Mouse (Mus musculus) neural tube, embryonic 12.5 days (tissue): Measurements from ENCODE around the gene Zfp277. TPM values are rescaled to one million over a fixed set of nuclear protein-coding genes. Genes with fewer than 3 reads are reported as not detected.

Source experiments
- ATAC-seq: fragments of 200-750 bp; cut with Nextera tagmentation; 2 replicates; pipeline ENCODE4 v1.8.0; 2017; ENCODE audit warnings: low read depth, mild to moderate bottlenecking, moderate TSS enrichment, moderate library complexity; ENCODE audit not compliant: low FRiP score
- H3K27ac ChIP-seq: fragments of 300-500 bp; sonication (generic); 2 replicates; pipeline ENCODE4 v1.5.1; 2016
- H3K27me3 ChIP-seq: fragments of 300-500 bp; sonication (generic); replicated peaks from 2 replicates; pipeline ENCODE4 v1.6.1; 2016; ENCODE audit warnings: mild to moderate bottlenecking
- H3K36me3 ChIP-seq: fragments of 300-500 bp; sonication (generic); 2 replicates; pipeline ENCODE4 v1.6.1; 2016; ENCODE audit warnings: mild to moderate bottlenecking
- H3K4me1 ChIP-seq: fragments of 300-500 bp; sonication (generic); 2 replicates; pipeline ENCODE4 v1.6.1; 2016
- H3K4me2 ChIP-seq: fragments of 300-500 bp; sonication (generic); replicated peaks from 2 replicates; pipeline ENCODE4 v1.6.1; 2016; ENCODE audit warnings: mild to moderate bottlenecking
- H3K4me3 ChIP-seq: fragments of 300-500 bp; sonication (generic); 2 replicates; pipeline ENCODE4 v1.5.1; 2016
- H3K9ac ChIP-seq: fragments of 300-500 bp; sonication (generic); 2 replicates; pipeline ENCODE4 v1.6.1; 2016; ENCODE audit warnings: mild to moderate bottlenecking
- H3K9me3 ChIP-seq: fragments of 300-500 bp; sonication (generic); 2 replicates; pipeline ENCODE4 v1.6.1; 2016; ENCODE audit warnings: mild to moderate bottlenecking
- WGBS: fragments of 180-500 bp; shearing (Covaris S2); methylation state at CpG from one replicate; pipeline ENCODE4 v1.1.7; 2016; 5-methylcytosine and 5-hydroxymethylcytosine counted together
- polyA plus RNA-seq: library from polyadenylated mRNA; unstranded; fragments of >200 nt; fragmentation: Nextera tagmentation; extraction: Ambion mirVana; gene quantifications from 2 replicates; pipeline ENCODE4 v1.2.1, GENCODE M21; 2016

Zfp277 gene
- polyA plus RNA-seq, 1 experiment from 2014 or later: 31.2 TPM

DNA sequence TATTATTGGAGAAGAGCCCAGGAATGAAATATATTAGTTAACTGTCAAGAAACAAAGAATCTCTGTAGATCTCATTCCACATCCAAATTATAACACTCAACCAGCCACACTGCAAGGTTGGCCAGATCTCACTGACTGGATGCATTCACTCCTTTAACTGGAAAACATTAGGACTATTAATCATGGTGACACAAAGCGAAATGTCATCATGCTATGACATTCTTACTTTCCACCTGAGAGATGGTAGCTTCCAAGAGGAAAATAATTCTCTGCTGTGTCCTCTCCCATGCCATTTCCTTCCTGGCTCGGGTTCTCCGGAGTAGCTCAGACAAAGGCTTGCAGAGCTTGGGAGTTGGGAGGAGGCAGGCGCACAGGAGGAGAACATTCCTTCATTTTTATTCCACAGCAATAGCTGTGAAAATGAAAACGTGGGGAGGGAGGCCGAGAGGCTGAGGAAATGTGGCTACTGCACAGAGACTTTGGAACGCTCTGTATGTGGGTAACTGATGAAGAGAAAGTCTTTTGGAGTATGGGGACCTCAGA is 17.1 kb upstream of the Zfp277 start:
- 48% methylated on average over 7 of the region's 7 CpGs for WGBS
- no peak for ATAC-seq
- no peaks in the 10 kb centered on the region for H3K36me3 ChIP-seq
- H3K27me3 ChIP-seq: no peaks in the 10 kb centered on the region
- H3K9ac ChIP-seq: no peak overlapping the region
- no peaks in the 10 kb centered on the region for H3K9me3 ChIP-seq
- H3K27ac ChIP-seq: no peak overlapping the region
- H3K4me1 ChIP-seq: peaks cover 20% of the 10 kb centered on the region
- no peak overlapping the region for H3K4me3 ChIP-seq
- H3K4me2 ChIP-seq: no peak overlapping the region

DNA sequence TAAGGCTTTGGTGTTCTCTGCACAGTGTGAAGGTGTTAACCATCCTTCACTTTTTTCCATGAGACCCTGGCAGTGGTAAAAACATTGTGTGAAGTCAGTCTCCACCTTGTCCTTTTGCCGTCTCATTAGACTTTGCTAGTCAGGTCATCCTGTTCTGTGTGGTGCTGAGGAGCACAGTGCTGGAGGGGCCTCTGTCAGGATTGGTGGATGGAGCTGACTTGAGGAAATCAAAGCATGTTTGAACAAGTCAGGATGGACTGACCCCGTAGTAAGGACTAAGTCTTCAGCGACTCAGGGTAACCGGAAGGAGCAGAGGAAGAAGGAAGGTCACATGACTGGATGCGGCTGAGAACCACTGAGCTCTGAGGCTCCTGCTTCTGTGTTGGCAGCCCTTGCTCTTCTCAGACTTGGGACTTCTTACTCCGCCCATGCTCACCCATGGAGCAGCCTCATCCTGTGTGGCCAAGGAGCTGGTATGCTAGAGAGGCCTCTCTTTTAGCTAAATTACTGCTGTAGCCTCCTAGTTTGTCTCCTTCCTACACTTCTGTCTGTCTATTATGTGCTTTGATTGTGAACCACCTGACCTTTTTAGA is 14.1 kb upstream of the Zfp277 start:
- H3K9ac ChIP-seq: no peak overlapping the region
- no peaks in the 10 kb centered on the region for H3K9me3 ChIP-seq
- no peaks in the 10 kb centered on the region for H3K27me3 ChIP-seq
- no peak overlapping the region for H3K27ac ChIP-seq
- H3K4me1 ChIP-seq: peaks cover 17% of the 10 kb centered on the region
- H3K36me3 ChIP-seq: no peaks in the 10 kb centered on the region
- H3K4me2 ChIP-seq: no peak overlapping the region
- no peak overlapping the region for H3K4me3 ChIP-seq
- 84% methylated on average over 6 of the region's 6 CpGs for WGBS
- ATAC-seq: no peak

DNA sequence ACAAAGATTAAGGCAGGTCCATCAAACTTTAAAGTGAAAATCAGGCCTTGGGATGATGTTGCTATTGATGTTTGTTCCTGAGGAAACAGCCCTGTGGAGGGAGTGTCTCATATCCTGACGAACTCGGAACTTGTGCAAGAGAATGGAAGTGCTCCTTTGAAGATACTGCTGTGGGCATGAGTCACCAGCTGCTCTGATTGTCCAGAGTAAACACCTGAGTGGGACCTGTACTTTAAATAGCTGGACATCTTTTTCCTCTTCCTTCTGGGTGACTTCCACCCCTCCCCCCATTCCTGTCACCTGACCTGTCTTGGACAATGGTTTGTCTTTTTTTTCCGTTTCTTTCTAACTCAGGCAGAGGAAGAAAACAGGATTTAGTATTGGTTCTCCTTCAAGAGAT is 13.3 kb upstream of the Zfp277 start:
- Histone ChIP-seq H3K27ac (no peak overlapping the region), H3K27me3 (no peaks in the 10 kb centered on the region), H3K4me1 (peaks cover 9% of the 10 kb centered on the region; the same call in 1 of the 2 replicates), H3K4me2 (no peak overlapping the region), H3K36me3 (no peaks in the 10 kb centered on the region), H3K9me3 (no peaks in the 10 kb centered on the region), H3K4me3 (no peak overlapping the region), H3K9ac (no peak overlapping the region)
- no peak for ATAC-seq
- 71% methylated on average over 3 of the region's 3 CpGs for WGBS

DNA sequence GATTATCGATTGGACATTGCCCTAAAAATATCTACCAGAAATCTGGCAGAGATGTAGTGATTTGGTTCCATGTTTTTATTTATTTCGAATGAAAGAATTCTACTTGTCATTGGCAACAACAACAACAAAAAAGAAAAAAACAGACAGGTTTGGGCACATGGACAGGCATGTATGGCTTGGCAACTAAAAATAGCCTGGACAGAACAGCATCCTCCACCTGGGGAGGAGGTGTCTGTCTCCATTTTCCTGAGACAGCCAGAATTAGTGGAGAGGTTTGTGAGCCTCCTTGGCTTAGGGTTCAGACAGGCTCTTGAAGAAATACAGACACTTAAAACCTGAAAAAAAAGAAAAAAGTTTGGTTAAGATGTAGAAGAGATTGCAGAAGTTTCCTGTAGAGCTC is 10.8 kb upstream of the Zfp277 start:
- no peak overlapping the region for H3K27ac ChIP-seq
- H3K9ac ChIP-seq: no peak overlapping the region
- H3K9me3 ChIP-seq: no peaks in the 10 kb centered on the region
- WGBS: 86% methylated on average over 2 of the region's 2 CpGs
- H3K27me3 ChIP-seq: no peaks in the 10 kb centered on the region
- no peaks in the 10 kb centered on the region for H3K36me3 ChIP-seq
- H3K4me3 ChIP-seq: no peak overlapping the region
- no peak overlapping the region for H3K4me2 ChIP-seq
- no peak for ATAC-seq
- H3K4me1 ChIP-seq: no peaks in the 10 kb centered on the region

DNA sequence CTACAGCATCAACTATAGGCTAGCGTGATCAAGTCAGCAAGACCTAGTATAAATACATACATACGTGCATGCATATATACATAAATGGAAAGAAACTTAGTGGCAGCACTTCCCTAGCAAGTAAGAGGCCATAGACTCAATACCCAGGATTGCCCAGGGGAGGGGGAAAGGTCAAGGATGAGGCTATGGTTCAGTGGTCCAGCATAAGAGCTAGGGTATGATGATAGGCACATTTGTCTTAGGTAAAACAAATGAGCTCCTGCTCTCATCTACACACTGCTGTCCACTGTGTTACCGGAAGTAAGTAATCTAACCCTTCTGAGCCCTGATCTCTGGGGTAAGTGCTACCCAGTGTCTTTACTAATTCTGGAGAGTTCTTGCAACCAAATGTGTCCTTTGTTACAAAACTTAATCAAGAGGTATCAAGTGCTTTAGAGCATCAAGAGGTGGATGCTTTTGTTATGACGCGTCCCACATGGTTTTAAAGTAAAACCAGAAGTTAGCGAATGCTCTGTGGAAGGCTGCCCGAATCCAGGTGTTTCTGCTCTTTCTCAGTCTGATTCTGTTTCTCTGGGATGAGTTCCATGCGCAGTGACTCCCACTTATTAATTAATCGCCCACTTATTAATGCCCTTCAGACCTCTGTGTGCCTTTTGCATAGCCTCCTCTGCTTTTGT is 3.6 kb upstream of the Zfp277 start:
- ATAC-seq: no peak
- Histone ChIP-seq H3K4me1 (peaks cover 19% of the 10 kb centered on the region), H3K36me3 (no peaks in the 10 kb centered on the region), H3K27me3 (no peaks in the 10 kb centered on the region), H3K27ac (no peak overlapping the region), H3K9me3 (no peaks in the 10 kb centered on the region), H3K4me2 (no peak overlapping the region; the same call in 1 of the 2 replicates), H3K4me3 (no peak overlapping the region), H3K9ac (no peak overlapping the region)
- WGBS: 84% methylated on average over 9 of the region's 9 CpGs

DNA sequence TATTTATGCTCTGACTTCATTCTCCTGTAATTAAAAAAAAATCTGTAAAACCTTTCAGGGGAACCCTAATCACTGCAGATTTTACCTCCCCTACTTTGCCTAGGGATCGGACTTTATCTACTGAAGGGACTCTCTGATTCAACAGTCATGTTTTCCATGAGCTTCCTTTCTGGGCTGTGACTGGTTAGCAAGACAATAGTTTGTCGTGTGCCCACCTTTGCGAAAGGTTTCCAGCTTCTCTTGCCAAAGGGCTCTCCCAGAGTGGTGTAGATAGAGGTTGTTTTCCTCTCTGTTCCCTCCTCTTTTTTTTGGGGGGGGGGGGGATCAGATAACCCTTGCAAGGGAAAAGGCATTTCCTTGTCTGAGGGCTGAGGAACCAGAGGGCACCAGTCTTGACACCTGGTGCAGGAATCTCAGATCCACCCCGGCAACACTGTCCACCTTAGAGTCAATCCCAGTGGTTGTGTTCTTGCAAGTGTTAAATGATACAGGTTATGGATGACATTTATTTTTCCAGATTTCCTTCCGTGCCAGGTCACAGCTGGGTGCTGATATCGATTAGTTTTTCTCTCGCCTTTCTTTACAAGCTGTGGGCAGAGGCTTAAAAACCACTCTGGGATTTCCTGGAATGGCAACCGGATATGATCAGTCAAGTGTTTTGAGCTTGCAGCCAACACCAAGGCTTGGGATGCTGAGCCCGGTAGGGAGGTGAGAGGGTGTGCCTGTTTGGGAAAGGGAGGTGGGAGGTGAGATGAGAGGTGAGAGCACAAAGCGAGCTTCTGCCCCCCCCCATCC is 2.1 kb upstream of the Zfp277 start:
- no peaks in the 10 kb centered on the region for H3K9me3 ChIP-seq
- no peaks in the 10 kb centered on the region for H3K36me3 ChIP-seq
- WGBS: 16% methylated on average over 10 of the region's 10 CpGs
- H3K9ac ChIP-seq: peak overlapping the region; percentile 86
- no peaks in the 10 kb centered on the region for H3K27me3 ChIP-seq
- H3K4me3 ChIP-seq: peak overlapping the region; percentile 82
- no peak overlapping the region for H3K27ac ChIP-seq
- H3K4me1 ChIP-seq: peaks cover 19% of the 10 kb centered on the region
- ATAC-seq: no peak
- peak overlapping the region; percentile 74 for H3K4me2 ChIP-seq

DNA sequence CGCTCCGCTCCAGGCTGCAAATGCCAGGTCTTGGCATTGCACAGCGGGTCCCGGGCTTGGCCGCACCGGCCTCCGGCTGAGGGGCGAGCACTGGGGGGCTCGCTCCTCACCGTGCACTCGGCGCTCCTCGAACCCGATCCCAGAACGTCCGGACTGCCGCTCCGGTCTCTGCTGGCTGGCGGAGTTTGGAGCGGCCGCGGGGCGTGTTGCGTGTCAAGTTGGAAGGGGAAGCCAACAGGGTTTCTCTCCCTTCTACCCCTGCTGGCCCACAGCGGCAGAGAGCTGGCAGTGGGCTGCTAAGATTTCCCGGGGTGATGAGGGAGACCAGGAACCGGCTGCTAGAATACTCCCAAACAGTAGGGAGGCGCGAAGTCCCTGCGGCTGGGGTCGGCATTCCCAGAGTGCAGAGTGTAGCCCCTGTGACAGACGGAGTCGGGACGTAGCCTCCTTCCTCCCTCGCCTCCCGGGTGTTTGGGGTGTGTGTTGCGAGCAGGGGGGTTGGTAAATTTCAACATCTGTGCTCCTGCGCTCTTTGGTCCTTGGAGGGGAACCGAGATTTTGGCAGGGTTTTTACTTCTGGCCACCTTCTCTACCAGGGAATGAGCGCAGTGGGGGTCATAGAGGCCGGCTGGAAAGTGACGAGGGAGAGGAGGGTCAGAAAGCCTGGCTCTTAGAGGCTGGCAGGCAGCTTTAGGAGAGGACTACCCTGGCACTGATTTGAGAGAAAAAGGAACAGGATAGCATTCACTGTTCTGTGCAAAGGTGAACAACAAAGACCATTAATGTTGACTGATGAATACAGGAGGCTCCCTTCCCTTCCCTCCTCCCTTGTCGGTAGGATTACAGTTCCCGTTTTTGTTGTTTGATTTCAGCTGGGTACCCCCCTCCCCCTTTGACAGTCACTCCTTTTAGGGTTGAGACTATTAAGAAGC is 1.0 kb upstream of the Zfp277 start:
- peak; percentile 15 for ATAC-seq
- Histone ChIP-seq H3K4me2 (peak overlapping the region; percentile 74), H3K27ac (peak overlapping the region; percentile 85), H3K27me3 (no peaks in the 10 kb centered on the region), H3K4me1 (peaks cover 19% of the 10 kb centered on the region), H3K9ac (peak overlapping the region; percentile 86), H3K9me3 (no peaks in the 10 kb centered on the region), H3K4me3 (peak overlapping the region; percentile 82), H3K36me3 (no peaks in the 10 kb centered on the region)
- WGBS: under 1% methylated on average over 44 of the region's 44 CpGs

DNA sequence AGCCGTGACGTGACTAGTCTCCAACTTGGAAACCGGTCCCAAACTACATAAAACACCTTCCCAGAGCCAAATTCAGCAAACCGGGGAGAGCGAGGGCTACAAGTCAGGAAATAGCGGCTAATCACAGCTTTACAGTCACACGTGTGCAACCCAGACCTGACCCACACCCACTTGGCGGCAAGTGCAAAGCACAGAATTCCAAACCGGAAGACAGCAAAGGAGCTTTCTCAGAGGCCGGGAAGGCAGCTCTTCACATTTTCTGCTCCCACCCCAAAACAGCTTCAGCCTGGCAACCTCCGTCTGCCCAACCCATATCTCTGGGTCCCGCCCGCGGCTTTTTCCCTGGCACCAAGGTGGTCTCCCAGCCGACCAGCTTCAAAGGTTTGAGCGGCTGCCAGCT is 496 bp downstream of the Zfp277 start:
- Histone ChIP-seq H3K4me2 (peak overlapping the region; percentile 78), H3K9me3 (no peaks in the 10 kb centered on the region), H3K36me3 (no peaks in the 10 kb centered on the region), H3K4me3 (peak overlapping the region; percentile 82), H3K4me1 (peaks cover 19% of the 10 kb centered on the region), H3K27me3 (no peaks in the 10 kb centered on the region), H3K27ac (no peak overlapping the region), H3K9ac (peak overlapping the region; percentile 66)
- ATAC-seq: peak; percentile 7
- WGBS: under 1% methylated on average over 16 of the region's 16 CpGs

DNA sequence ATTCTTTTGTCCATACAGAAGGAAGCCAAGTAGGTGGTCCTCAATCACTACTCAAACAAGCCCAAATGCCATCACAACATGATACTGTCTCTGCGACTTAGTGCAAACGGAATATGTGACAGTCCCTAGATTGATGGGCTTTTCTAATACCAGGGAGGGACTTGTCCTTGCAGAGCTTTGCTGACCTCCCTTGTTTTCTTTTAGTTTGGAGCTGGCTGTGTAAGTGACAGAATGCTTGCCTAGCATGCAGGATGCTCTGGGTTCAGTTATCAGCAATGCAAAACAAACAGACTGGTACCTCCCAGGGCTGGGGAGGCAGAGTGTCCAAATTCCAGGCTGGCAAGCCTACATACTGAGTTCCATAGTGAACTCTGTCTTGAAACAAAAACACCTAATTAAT is 7.7 kb downstream of the Zfp277 start:
- H3K4me1 ChIP-seq: peaks cover 10% of the 10 kb centered on the region
- H3K36me3 ChIP-seq: no peaks in the 10 kb centered on the region
- H3K9ac ChIP-seq: no peak overlapping the region
- 10% methylated on average over 2 of the region's 2 CpGs for WGBS
- no peak overlapping the region for H3K4me3 ChIP-seq
- no peak for ATAC-seq
- H3K27me3 ChIP-seq: no peaks in the 10 kb centered on the region
- H3K27ac ChIP-seq: no peak overlapping the region
- H3K4me2 ChIP-seq: no peak overlapping the region
- H3K9me3 ChIP-seq: no peaks in the 10 kb centered on the region

DNA sequence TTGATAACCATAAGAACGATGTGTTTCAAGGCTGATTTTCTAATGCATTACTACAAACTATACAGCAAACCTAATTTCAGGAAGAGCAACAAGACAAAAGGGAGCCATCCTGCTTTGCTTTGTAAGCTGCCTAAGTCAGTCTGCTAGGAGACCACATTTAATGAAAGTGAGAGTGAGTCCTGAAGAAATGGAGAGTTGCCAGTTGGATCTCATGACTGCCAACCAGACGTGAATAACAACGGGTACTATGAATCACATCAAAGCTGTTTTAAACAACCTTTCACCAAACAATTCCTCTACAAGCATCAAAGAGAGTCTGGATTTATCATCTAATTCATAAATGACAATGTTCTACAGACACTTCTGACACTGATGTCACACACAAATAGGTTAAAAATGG is 11.6 kb downstream of the Zfp277 start:
- Histone ChIP-seq H3K9ac (no peak overlapping the region), H3K4me1 (peaks cover 18% of the 10 kb centered on the region), H3K9me3 (no peaks in the 10 kb centered on the region), H3K4me3 (no peak overlapping the region), H3K27me3 (no peaks in the 10 kb centered on the region), H3K27ac (no peak overlapping the region), H3K4me2 (no peak overlapping the region), H3K36me3 (no peaks in the 10 kb centered on the region)
- 52% methylated on average over 3 of the region's 3 CpGs for WGBS
- ATAC-seq: no peak

DNA sequence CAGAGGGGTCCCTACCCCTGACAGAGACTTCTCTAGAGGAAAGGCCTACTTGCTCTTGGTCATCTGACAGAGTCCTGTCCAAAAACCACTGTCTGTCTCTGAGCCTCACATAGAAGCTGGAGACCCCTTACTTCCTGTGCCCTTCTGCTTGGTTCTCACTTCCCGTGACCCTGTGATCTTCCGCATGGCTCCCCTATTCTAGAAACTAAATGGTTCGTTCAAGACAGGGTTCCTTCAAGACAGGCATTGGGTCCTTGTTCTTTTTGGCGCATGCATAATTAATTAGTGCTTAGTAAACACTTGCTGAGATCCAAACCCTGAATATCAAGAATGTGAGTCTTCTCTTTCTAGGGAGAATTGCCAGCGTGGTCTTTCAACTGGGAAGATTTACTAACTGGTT is 14.6 kb downstream of the Zfp277 start:
- Histone ChIP-seq H3K27ac (no peak overlapping the region), H3K4me1 (peaks cover 8% of the 10 kb centered on the region), H3K27me3 (no peaks in the 10 kb centered on the region), H3K9me3 (no peaks in the 10 kb centered on the region), H3K9ac (no peak overlapping the region), H3K36me3 (no peaks in the 10 kb centered on the region), H3K4me2 (no peak overlapping the region), H3K4me3 (no peak overlapping the region)
- ATAC-seq: 0 out of 2 replicates have a peak, but pooled peaks have one; percentile 17
- WGBS: 50% methylated on average over 5 of the region's 5 CpGs
